Mouse (Mus musculus): Measurements from ENCODE around the gene Kif7. TPM values are rescaled to one million over a fixed set of nuclear protein-coding genes. Genes with fewer than 3 reads are reported as not detected.

Kif7 gene
- 7.1 and 7.8 TPM in 2 replicates for polyA plus RNA-seq (2015; fragmentation: Nextera tagmentation; extraction: Ambion mirVana)

DNA sequence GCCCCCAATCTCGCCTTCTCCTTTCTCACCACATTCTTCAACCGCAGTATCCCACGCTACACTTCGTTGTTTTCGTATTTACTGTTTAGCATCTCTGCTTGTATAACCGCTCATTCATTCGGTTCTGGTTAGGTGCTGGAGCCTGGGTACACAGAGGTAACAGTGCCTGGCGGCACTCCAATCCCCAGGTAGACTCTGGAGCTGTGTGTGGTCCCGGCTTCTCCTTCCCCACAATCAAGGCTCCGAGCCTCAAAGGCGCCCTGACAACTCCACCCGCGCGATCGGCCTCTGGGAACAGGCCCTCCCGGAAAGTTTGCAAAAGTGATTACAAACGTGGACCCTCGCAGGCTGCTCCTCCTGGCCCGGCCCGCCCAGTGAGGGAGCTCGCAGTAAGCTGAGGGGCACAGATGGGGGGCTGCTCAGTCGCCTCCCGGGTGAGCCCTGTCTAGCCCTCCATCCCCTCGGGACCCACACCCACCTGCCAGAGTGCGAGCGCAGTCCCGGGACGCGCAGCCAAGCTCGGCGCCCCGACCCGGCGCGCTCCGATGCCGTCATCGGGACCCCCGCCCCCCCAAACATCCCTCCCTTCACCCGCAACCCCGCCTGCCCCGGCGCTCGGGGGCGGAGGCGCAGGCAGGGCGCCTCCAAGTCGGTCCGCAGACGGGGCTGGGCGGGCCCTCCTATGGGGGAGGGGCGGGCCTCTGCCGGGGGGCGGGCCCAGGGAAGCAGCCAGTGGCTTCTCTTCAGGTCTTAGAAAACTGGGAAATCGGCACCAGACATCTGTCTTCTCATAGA, at the start of gene Kif7:
Kif7 (minus strand) TSS at position 534 of the 795 bp plus-strand sequence.
- ATAC-seq (ENCODE audit: insufficient number of reproducible peaks, insufficient read depth, low FRiP score, low TSS enrichment, low read depth), result peak; percentile 91
- peaks cover 18% of the 10 kb centered on the region for H3K4me1 ChIP-seq
- H3K36me3 ChIP-seq, result peaks cover 6% of the 10 kb centered on the region; the same call in 1 of the 2 replicates
- H3K27ac ChIP-seq, result peak within 1 kb of the TSS; percentile 75
- H3K4me2 ChIP-seq, result peak within 1 kb of the TSS; percentile 86
- peak within 1 kb of the TSS; percentile 89 for H3K9ac ChIP-seq
- peaks cover 30% of the 10 kb centered on the region for H3K27me3 ChIP-seq
- H3K4me3 ChIP-seq, result peak within 1 kb of the TSS; percentile 81
- WGBS, result 2% methylated on average over 53 of the region's 55 CpGs
- no peaks in the 10 kb centered on the region for H3K9me3 ChIP-seq

GRCm38 (mm10) chr7:79762106-79762505, 46.6 kb upstream of the Kif7 start:
- Histone ChIP-seq H3K36me3 (no peaks in the 10 kb centered on the region), H3K27ac (no peak overlapping the region), H3K4me1 (no peaks in the 10 kb centered on the region), H3K9ac (no peak overlapping the region), H3K4me2 (no peak overlapping the region), H3K4me3 (no peak overlapping the region), H3K27me3 (no peaks in the 10 kb centered on the region), H3K9me3 (no peaks in the 10 kb centered on the region)
- 81% methylated on average over 8 of the region's 8 CpGs for WGBS
- ATAC-seq (ENCODE audit: insufficient number of reproducible peaks, insufficient read depth, low FRiP score, low TSS enrichment, low read depth), result no peak

- H3K27me3 ChIP-seq, result no peaks in the 10 kb centered on the region
- H3K9ac ChIP-seq, result no peak overlapping the region
- no peak overlapping the region for H3K4me2 ChIP-seq
- H3K36me3 ChIP-seq, result no peaks in the 10 kb centered on the region
- no peak overlapping the region for H3K4me3 ChIP-seq
- H3K4me1 ChIP-seq, result no peaks in the 10 kb centered on the region
- 74% methylated on average over 5 of the region's 5 CpGs for WGBS
- ATAC-seq (ENCODE audit: insufficient number of reproducible peaks, insufficient read depth, low FRiP score, low TSS enrichment, low read depth), result no peak
- H3K9me3 ChIP-seq, result no peaks in the 10 kb centered on the region
- H3K27ac ChIP-seq, result no peak overlapping the region
Measured at GRCm38 (mm10) chr7:79761124-79761876, 45.8 kb upstream of the Kif7 start.

- Histone ChIP-seq H3K27ac (no peak overlapping the region), H3K27me3 (no peaks in the 10 kb centered on the region), H3K9me3 (no peaks in the 10 kb centered on the region), H3K9ac (no peak overlapping the region), H3K4me3 (no peak overlapping the region), H3K4me1 (no peaks in the 10 kb centered on the region), H3K36me3 (no peaks in the 10 kb centered on the region), H3K4me2 (no peak overlapping the region)
- ATAC-seq (ENCODE audit: insufficient number of reproducible peaks, insufficient read depth, low FRiP score, low TSS enrichment, low read depth), result no peak
Measured at GRCm38 (mm10) chr7:79759766-79760165, 44.2 kb upstream of the Kif7 start.

GRCm38 (mm10) chr7:79758176-79758575, 42.7 kb upstream of the Kif7 start:
- Histone ChIP-seq H3K9ac (no peak overlapping the region), H3K9me3 (no peaks in the 10 kb centered on the region), H3K27ac (no peak overlapping the region), H3K27me3 (no peaks in the 10 kb centered on the region), H3K4me2 (no peak overlapping the region), H3K4me3 (no peak overlapping the region), H3K4me1 (no peaks in the 10 kb centered on the region), H3K36me3 (no peaks in the 10 kb centered on the region)
- WGBS, result 74% methylated on average over 6 of the region's 6 CpGs
- no peak for ATAC-seq (ENCODE audit: insufficient number of reproducible peaks, insufficient read depth, low FRiP score, low TSS enrichment, low read depth)

GRCm38 (mm10) chr7:79756334-79756733, 40.8 kb upstream of the Kif7 start:
- 46% methylated on average over 2 of the region's 2 CpGs for WGBS
- Histone ChIP-seq H3K27ac (no peak overlapping the region), H3K4me1 (no peaks in the 10 kb centered on the region), H3K9ac (no peak overlapping the region), H3K27me3 (no peaks in the 10 kb centered on the region), H3K4me3 (no peak overlapping the region), H3K4me2 (no peak overlapping the region), H3K36me3 (no peaks in the 10 kb centered on the region), H3K9me3 (no peaks in the 10 kb centered on the region)
- no peak for ATAC-seq (ENCODE audit: insufficient number of reproducible peaks, insufficient read depth, low FRiP score, low TSS enrichment, low read depth)

- 80% methylated on average over 6 of the region's 6 CpGs for WGBS
- Histone ChIP-seq H3K4me1 (no peaks in the 10 kb centered on the region), H3K27me3 (no peaks in the 10 kb centered on the region), H3K36me3 (no peaks in the 10 kb centered on the region), H3K9me3 (no peaks in the 10 kb centered on the region), H3K27ac (no peak overlapping the region), H3K4me2 (no peak overlapping the region), H3K4me3 (no peak overlapping the region), H3K9ac (no peak overlapping the region)
- no peak for ATAC-seq (ENCODE audit: insufficient number of reproducible peaks, insufficient read depth, low FRiP score, low TSS enrichment, low read depth)
Measured at GRCm38 (mm10) chr7:79749511-79749910, 34.0 kb upstream of the Kif7 start.

DNA sequence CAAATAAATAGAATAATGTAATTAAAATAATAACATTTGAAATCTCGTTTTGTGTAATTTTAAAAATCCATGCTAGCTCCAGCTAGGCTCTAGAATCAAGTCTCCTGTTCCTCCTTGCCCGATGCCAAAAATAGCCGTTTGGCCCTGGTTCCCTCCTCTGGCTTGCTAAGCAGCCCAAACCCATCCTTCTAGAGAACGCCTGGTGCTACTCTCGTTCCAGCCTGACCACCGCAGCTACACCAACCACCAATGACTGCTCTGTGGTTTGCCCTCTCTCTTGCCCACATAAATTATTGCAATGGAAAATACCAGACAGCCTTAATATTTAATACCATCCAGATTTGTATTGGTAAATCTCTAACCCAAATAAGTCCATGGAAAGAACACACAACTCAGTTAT, 32.1 kb upstream of the Kif7 start:
- ATAC-seq (ENCODE audit: insufficient number of reproducible peaks, insufficient read depth, low FRiP score, low TSS enrichment, low read depth), result no peak
- H3K27me3 ChIP-seq, result no peaks in the 10 kb centered on the region
- no peak overlapping the region for H3K4me2 ChIP-seq
- H3K4me1 ChIP-seq, result peaks cover 6% of the 10 kb centered on the region
- H3K4me3 ChIP-seq, result no peak overlapping the region
- H3K9me3 ChIP-seq, result no peaks in the 10 kb centered on the region
- WGBS, result 73% methylated on average over 6 of the region's 6 CpGs
- no peaks in the 10 kb centered on the region for H3K36me3 ChIP-seq
- no peak overlapping the region for H3K27ac ChIP-seq
- no peak overlapping the region for H3K9ac ChIP-seq

- no peaks in the 10 kb centered on the region for H3K9me3 ChIP-seq
- no peak overlapping the region for H3K9ac ChIP-seq
- no peak overlapping the region for H3K27ac ChIP-seq
- H3K4me1 ChIP-seq, result peaks cover 6% of the 10 kb centered on the region
- 76% methylated on average over 5 of the region's 5 CpGs for WGBS
- H3K4me2 ChIP-seq, result no peak overlapping the region
- no peak overlapping the region for H3K4me3 ChIP-seq
- H3K27me3 ChIP-seq, result no peaks in the 10 kb centered on the region
- H3K36me3 ChIP-seq, result peaks cover 3% of the 10 kb centered on the region
- no peak for ATAC-seq (ENCODE audit: insufficient number of reproducible peaks, insufficient read depth, low FRiP score, low TSS enrichment, low read depth)
Measured at GRCm38 (mm10) chr7:79744585-79744984, 29.1 kb upstream of the Kif7 start.

GRCm38 (mm10) chr7:79744051-79744450, 28.5 kb upstream of the Kif7 start:
- H3K27ac ChIP-seq, result no peak overlapping the region
- WGBS, result 91% methylated on average over 9 of the region's 9 CpGs
- peaks cover 6% of the 10 kb centered on the region for H3K4me1 ChIP-seq
- H3K27me3 ChIP-seq, result no peaks in the 10 kb centered on the region
- no peak overlapping the region for H3K9ac ChIP-seq
- no peak overlapping the region for H3K4me3 ChIP-seq
- no peak for ATAC-seq (ENCODE audit: insufficient number of reproducible peaks, insufficient read depth, low FRiP score, low TSS enrichment, low read depth)
- no peak overlapping the region for H3K4me2 ChIP-seq
- peaks cover 5% of the 10 kb centered on the region for H3K36me3 ChIP-seq
- H3K9me3 ChIP-seq, result no peaks in the 10 kb centered on the region

GRCm38 (mm10) chr7:79742659-79743536, 27.4 kb upstream of the Kif7 start, which contains the start of the genes Pex11a and Wdr93:
TSS of gene Pex11a (minus strand) at chr7:79743131.
TSS of gene Wdr93 (plus strand) at chr7:79743163.
- Histone ChIP-seq H3K4me1 (peaks cover 6% of the 10 kb centered on the region), H3K4me3 (peak within 1 kb of the TSS; percentile 77), H3K9me3 (no peaks in the 10 kb centered on the region), H3K27me3 (no peaks in the 10 kb centered on the region), H3K9ac (peak within 1 kb of the TSS; percentile 80), H3K36me3 (peaks cover 5% of the 10 kb centered on the region), H3K4me2 (peak within 1 kb of the TSS; percentile 91), H3K27ac (no peak within 1 kb of the TSS)
- 3% methylated on average over 46 of the region's 46 CpGs for WGBS
- ATAC-seq (ENCODE audit: insufficient number of reproducible peaks, insufficient read depth, low FRiP score, low TSS enrichment, low read depth), result peak; percentile 82

Measured in embryonic facial prominence, embryonic 13.5 days (tissue).